ENCODE assay signal across 8 mouse cellular contexts in the genomic region with DNA sequence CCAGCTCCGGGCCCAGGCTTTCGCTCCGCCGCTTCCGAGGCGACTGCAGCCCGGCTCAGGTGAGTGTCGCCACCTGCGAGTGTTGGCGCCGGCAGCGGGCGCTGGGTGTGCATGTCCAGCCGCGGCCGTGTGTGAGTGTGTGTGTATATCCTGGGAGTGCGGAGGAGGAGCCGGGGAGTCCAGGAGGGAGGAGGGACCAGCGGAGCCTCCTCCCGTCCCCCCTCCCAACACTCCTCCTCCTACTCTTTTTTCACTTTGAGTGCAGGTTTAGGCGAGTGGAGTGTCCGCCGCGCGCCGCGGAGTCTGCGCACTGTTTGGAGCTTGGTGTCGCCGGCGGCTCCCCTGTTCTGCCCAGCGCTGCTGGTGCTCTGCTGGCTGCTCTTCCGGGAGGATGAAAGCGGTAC. TPM values are rescaled to one million over a fixed set of nuclear protein-coding genes. Genes with fewer than 3 reads are reported as not detected.
DNase-seq lines count a peak whose midpoint lies in the region; ATAC-seq and TF ChIP-seq lines count a peak whose summit lies in the region.

A gene (minus strand): TSS at position 145 of the 404 bp plus-strand sequence.

- TF ChIP-seq CTCF in intestine, postnatal 0 days (IDR thresholded peaks at IDR 0.05; ENCODE audit: low read depth), result peak; percentile 35; the same call in 1 of the 2 replicates
- TF ChIP-seq CTCF in liver, adult 2 months (IDR thresholded peaks at IDR 0.05; ENCODE audit: low read depth, low read length), result no peak

- peak within 1 kb of the TSS; percentile 71 for H3K4me3 ChIP-seq in heart, embryonic 10.5 days
- peak within 1 kb of the TSS; percentile 55 for H3K4me3 ChIP-seq in intestine, postnatal 0 days (ENCODE audit: low read depth, low read length)
- peak within 1 kb of the TSS; percentile 41; the same call in 1 of the 2 replicates for H3K4me3 ChIP-seq in liver, adult 2 months (ENCODE audit: insufficient read depth, low read depth, low read length)
- no peak within 1 kb of the TSS for H3K4me3 ChIP-seq in myocyte

- H3K4me1 ChIP-seq in heart, embryonic 10.5 days, result peaks cover 26% of the 10 kb centered on the region
- H3K4me1 ChIP-seq in intestine, postnatal 0 days (replicated peaks; ENCODE audit: control insufficient read depth, insufficient read depth, low read length), result peaks cover 9% of the 10 kb centered on the region; the same call in 1 of the 2 replicates
- H3K4me1 ChIP-seq in liver, adult 2 months (ENCODE audit: control insufficient read depth, insufficient read depth, low read length), result peaks cover 10% of the 10 kb centered on the region

- no peaks in the 10 kb centered on the region for H3K79me2 ChIP-seq in liver, adult 2 months (ENCODE audit: control insufficient read depth, insufficient read depth, low read length)
- H3K79me2 ChIP-seq in myocyte (ENCODE audit: control insufficient read depth, insufficient read depth), result no peaks in the 10 kb centered on the region

- H3K9me3 ChIP-seq in heart, embryonic 10.5 days, result no peaks in the 10 kb centered on the region
- H3K9me3 ChIP-seq in intestine, postnatal 0 days (ENCODE audit: control insufficient read depth), result no peaks in the 10 kb centered on the region

- peak; percentile 77 for ATAC-seq in intestine, postnatal 0 days

- TF ChIP-seq POLR2A in liver, adult 2 months (IDR thresholded peaks at IDR 0.05; ENCODE audit: extremely low read depth, insufficient read depth, low read length), result no peak
- TF ChIP-seq POLR2A in myocyte (IDR thresholded peaks at IDR 0.05; ENCODE audit: insufficient read length, low read depth), result no peak

- DNase-seq in heart, embryonic 10.5 days (ENCODE audit: low spot score), result no peak
- no peak for DNase-seq in heart, adult 8-10 months (ENCODE audit: low spot score)
- peak; percentile 32 for DNase-seq in adrenal gland, postnatal 14 days
- peak; percentile 58 for DNase-seq in forelimb bud, embryonic 11.5 days (ENCODE audit: low read depth, low spot score)
- peak; percentile 34 for DNase-seq in liver, adult 2 months (ENCODE audit: extremely low read depth, low read depth, low spot score)
- DNase-seq in gastrocnemius, postnatal 25 days, result no peak

- H3ac ChIP-seq in myocyte (ENCODE audit: control insufficient read depth, insufficient read length), result no peak within 1 kb of the TSS

- 1% methylated on average over 34 of the region's 34 CpGs for WGBS in heart, embryonic 10.5 days
- WGBS in intestine, postnatal 0 days, result 0% methylated on average over 29 of the region's 34 CpGs
- 2% methylated on average over 34 of the region's 34 CpGs for WGBS in liver, adult 2 months

- H3K27me3 ChIP-seq in heart, embryonic 10.5 days (ENCODE audit: insufficient read depth, poor library complexity, severe bottlenecking), result peaks cover 85% of the 10 kb centered on the region
- peaks cover 85% of the 10 kb centered on the region for H3K27me3 ChIP-seq in intestine, postnatal 0 days (replicated peaks; ENCODE audit: control insufficient read depth, insufficient read depth, low read length)
- H3K27me3 ChIP-seq in liver, adult 2 months (ENCODE audit: control insufficient read depth, insufficient read depth, low read length), result peaks cover 43% of the 10 kb centered on the region
- H3K27me3 ChIP-seq in myocyte (ENCODE audit: control insufficient read depth, insufficient read depth, insufficient read length), result peaks cover 26% of the 10 kb centered on the region

- H3K27ac ChIP-seq in heart, embryonic 10.5 days, result peak within 1 kb of the TSS; percentile 42; the same call in 1 of the 2 replicates
- H3K27ac ChIP-seq in intestine, postnatal 0 days (ENCODE audit: low read depth, low read length), result no peak within 1 kb of the TSS
- H3K27ac ChIP-seq in liver, adult 2 months (replicated peaks; ENCODE audit: insufficient read depth, low read depth, low read length), result no peak within 1 kb of the TSS

- H3K9ac ChIP-seq in intestine, postnatal 0 days (ENCODE audit: low read depth, low read length), result no peak within 1 kb of the TSS
- no peak within 1 kb of the TSS; the same call in 1 of the 2 replicates for H3K9ac ChIP-seq in liver, adult 2 months (ENCODE audit: low read depth, low read length)

- no peaks in the 10 kb centered on the region for H3K36me3 ChIP-seq in heart, embryonic 10.5 days
- H3K36me3 ChIP-seq in intestine, postnatal 0 days (ENCODE audit: control insufficient read depth, insufficient read depth), result no peaks in the 10 kb centered on the region
- no peaks in the 10 kb centered on the region for H3K36me3 ChIP-seq in liver, adult 2 months (ENCODE audit: control insufficient read depth, insufficient read depth, low read length)
- H3K36me3 ChIP-seq in myocyte (ENCODE audit: control insufficient read depth, insufficient read depth), result no peaks in the 10 kb centered on the region

- H3K4me2 ChIP-seq in intestine, postnatal 0 days (replicated peaks; ENCODE audit: low read depth), result peak within 1 kb of the TSS; percentile 97
- H3K4me2 ChIP-seq in myocyte (ENCODE audit: low read depth), result peak within 1 kb of the TSS; percentile 30

TF ChIP-seq in myocyte, 11 proteins besides CTCF, POLR2A, EP300 and RAD21:
- TF ChIP-seq MYOD1 (IDR thresholded peaks at IDR 0.05; ENCODE audit: control insufficient read depth in 1 of 3, insufficient read length in 2 of 3, low read depth in 2 of 3) (no peak), REST (IDR thresholded peaks at IDR 0.05; ENCODE audit: insufficient read depth, insufficient read length) (no peak), SRF (IDR thresholded peaks at IDR 0.05; ENCODE audit: control insufficient read depth, insufficient read length, low read depth) (no peak), TCF12 (IDR thresholded peaks at IDR 0.05; ENCODE audit: insufficient read depth, poor library complexity, severe bottlenecking) (no peak), MAX (IDR thresholded peaks at IDR 0.05; ENCODE audit: low read depth) (no peak), USF1 (IDR thresholded peaks at IDR 0.05; ENCODE audit: low read depth) (no peak), POLR2AphosphoS2 (IDR thresholded peaks at IDR 0.05; ENCODE audit: insufficient read length, low read depth) (no peak), MYOG (IDR thresholded peaks at IDR 0.05; ENCODE audit: control insufficient read depth in 1 of 3, insufficient read depth in 1 of 3, insufficient read length in 2 of 3, low read depth in 2 of 3) (no peak), E2F4 (IDR thresholded peaks at IDR 0.05; ENCODE audit: insufficient read depth) (no peak), TCF3 (IDR thresholded peaks at IDR 0.05; ENCODE audit: insufficient read length, low read depth) (no peak), CEBPB (IDR thresholded peaks at IDR 0.05; ENCODE audit: insufficient read depth, poor library complexity, severe bottlenecking) (no peak)
TF ChIP-seq in myocyte: peak in this region for 0.

RNA-seq across cellular contexts. Expression of the gene that starts here (rescaled TPM):
- polyA plus RNA-seq in heart, embryonic 10.5 days (2016; fragmentation: Nextera tagmentation; extraction: Ambion mirVana), result 0.04 and 0.09 TPM in 2 replicates
- not detected for total RNA-seq in heart, adult 8-10 months (2022)
- total RNA-seq in adrenal gland, postnatal 14 days (2021), result not detected in 2 replicates
- polyA plus RNA-seq in intestine, postnatal 0 days (2015; fragmentation: Nextera tagmentation; extraction: Ambion mirVana), result 0.07 and 0.13 TPM in 2 replicates
- total RNA-seq in liver, adult 2 months (2014; rRNA removed), result not detected in 2 replicates
- polyA plus RNA-seq in liver, adult 2 months (2012; rRNA removed), result not detected in 2 replicates
- not detected for polyA plus RNA-seq in myocyte (2012; fragmentation: generic; extraction: Trizol)
- total RNA-seq in gastrocnemius, postnatal 25 days (2021), result not detected

Comparison
In these comparisons a context has a peak if more than half of its experiments do, and no peak if none do; other contexts are left out.
1. Peak in DNase-seq in adrenal gland, postnatal 14 days; RNA of the gene not detected or under 1 TPM.
2. Peak in ATAC-seq, H3K4me3 ChIP-seq and H3K4me2 ChIP-seq in intestine, postnatal 0 days; RNA of the gene not detected or under 1 TPM.
3. Peak in DNase-seq and H3K4me3 ChIP-seq in liver, adult 2 months; RNA of the gene not detected or under 1 TPM.